Mouse (Mus musculus) brain, embryonic 14.5 days (tissue): ENCODE measurements around the gene Iba57.

Source experiments
- CTCF ChIP-seq: fragments of 200-500 bp; IDR thresholded peaks from 2 replicates; pipeline ENCODE4 v1.5.1; 2012; ENCODE audit warnings: inconsistent platforms, mild to moderate bottlenecking, moderate library complexity, borderline replicate concordance; ENCODE audit not compliant: insufficient read depth, insufficient read length; ENCODE audit errors: extremely low read depth
- POLR2A ChIP-seq: fragments of 200-500 bp; IDR thresholded peaks from 2 replicates; pipeline ENCODE4 v1.6.1; 2012; ENCODE audit warnings: mild to moderate bottlenecking, inconsistent platforms, borderline replicate concordance; ENCODE audit not compliant: poor library complexity, insufficient read depth, insufficient read length, severe bottlenecking; ENCODE audit errors: extremely low read depth

GRCm38 (mm10) chr11:59191231-59192058, 27.9 kb upstream of the Iba57 start:
- peak; percentile 98 for TF ChIP-seq POLR2A
- TF ChIP-seq CTCF: no peak
